Mouse (Mus musculus) stomach, postnatal 0 days (tissue): Measurements from ENCODE around the gene Atp2a3. TPM values are rescaled to one million over a fixed set of nuclear protein-coding genes. Genes with fewer than 3 reads are reported as not detected.

Experiments
- ATAC-seq: fragments of 200-750 bp; cut with Nextera tagmentation; 2 replicates; pipeline ENCODE4 v1.8.0; 2017; ENCODE audit not compliant: low FRiP score, low TSS enrichment
- DNase-seq: peaks from one replicate; pipeline ENCODE4 v3.0.0-alpha.2; 2016; ENCODE audit warnings: low spot score
- H3K27ac ChIP-seq: fragments of 300-500 bp; sonication (generic); replicated peaks from 2 replicates; pipeline ENCODE4 v1.5.1; 2014; ENCODE audit warnings: mild to moderate bottlenecking, control low read depth
- H3K27me3 ChIP-seq: fragments of 300-500 bp; sonication (generic); 2 replicates; pipeline ENCODE4 v1.6.1; 2014; ENCODE audit warnings: low read length; ENCODE audit not compliant: control insufficient read depth, insufficient read depth
- H3K36me3 ChIP-seq: fragments of 300-500 bp; sonication (generic); 2 replicates; pipeline ENCODE4 v1.6.1; 2014; ENCODE audit warnings: low read length, mixed read lengths; ENCODE audit not compliant: control insufficient read depth, insufficient read depth
- H3K4me1 ChIP-seq: fragments of 300-500 bp; sonication (generic); replicated peaks from 2 replicates; pipeline ENCODE4 v1.6.1; 2014; ENCODE audit warnings: antibody characterized with exemption; ENCODE audit not compliant: control insufficient read depth, insufficient read depth
- H3K4me2 ChIP-seq: fragments of 300-500 bp; sonication (generic); replicated peaks from 2 replicates; pipeline ENCODE4 v1.6.1; 2014; ENCODE audit warnings: low read depth, mild to moderate bottlenecking, control low read depth, moderate library complexity
- H3K4me3 ChIP-seq: fragments of 300-500 bp; sonication (generic); 2 replicates; pipeline ENCODE4 v1.5.1; 2014; ENCODE audit warnings: low read depth, low read length, control low read depth
- H3K9ac ChIP-seq: fragments of 300-500 bp; sonication (generic); 2 replicates; pipeline ENCODE4 v1.6.1; 2014; ENCODE audit warnings: mild to moderate bottlenecking, low read length, control low read depth, mixed read lengths
- H3K9me3 ChIP-seq: fragments of 300-500 bp; sonication (generic); 2 replicates; pipeline ENCODE4 v1.6.1; 2016; ENCODE audit warnings: low read length; ENCODE audit not compliant: control insufficient read depth
- CTCF ChIP-seq: IDR thresholded peaks from 2 replicates; pipeline ENCODE4 v1.5.1; 2016; ENCODE audit warnings: antibody characterized with exemption, low read depth, mild to moderate bottlenecking, moderate library complexity
- EP300 ChIP-seq: optimal IDR thresholded peaks from 2 replicates; pipeline ENCODE3; 2016; ENCODE audit warnings: antibody characterized with exemption
- WGBS: fragments of 180-500 bp; shearing (Covaris S2); extraction: QIAGEN DNeasy Blood & Tissue Kit; methylation state at CpG from one replicate; pipeline ENCODE4 v1.1.7; 2014; 5-methylcytosine and 5-hydroxymethylcytosine counted together
- polyA plus RNA-seq: library from polyadenylated mRNA; unstranded; fragments of >200 nt; fragmentation: Nextera tagmentation; extraction: Ambion mirVana; gene quantifications from 2 replicates; pipeline ENCODE4 v1.2.1, GENCODE M21; 2015

The Atp2a3 gene
- polyA plus RNA-seq, 1 experiment from 2014 or later = 19.6 TPM

DNA sequence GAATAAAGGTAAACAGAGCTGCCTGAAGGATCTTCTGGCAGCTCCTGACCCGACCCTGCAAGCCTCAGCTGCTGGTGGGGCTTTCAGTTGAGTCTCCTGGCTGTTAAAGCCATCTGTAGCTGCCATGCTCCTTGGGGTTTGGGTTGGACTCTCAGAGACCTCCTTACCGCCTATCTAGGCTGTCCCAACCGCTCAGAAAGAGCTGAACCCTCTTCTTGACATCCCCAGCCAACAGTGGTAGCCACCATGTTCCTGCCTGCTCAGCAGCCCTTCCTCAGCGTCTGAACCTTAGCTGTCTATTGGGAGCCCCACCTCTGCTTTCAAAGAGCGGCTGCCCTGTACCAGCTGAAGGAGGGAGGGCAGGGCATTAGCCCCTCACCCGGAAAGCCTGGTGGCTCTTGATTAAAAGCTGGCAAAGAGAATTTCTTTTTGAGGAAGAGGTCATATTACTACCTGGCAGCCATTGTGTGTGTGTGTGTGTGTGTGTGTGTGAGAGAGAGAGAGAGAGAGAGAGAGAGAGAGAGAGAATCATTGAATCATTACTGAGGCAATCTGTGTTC, 14.3 kb upstream of the Atp2a3 start:
- Histone ChIP-seq H3K4me3 (no peak overlapping the region), H3K27me3 (no peaks in the 10 kb centered on the region), H3K4me1 (peaks cover 9% of the 10 kb centered on the region; the same call in 1 of the 2 replicates), H3K4me2 (no peak overlapping the region), H3K9ac (no peak overlapping the region), H3K27ac (peak overlapping the region; percentile 53; the same call in 1 of the 2 replicates), H3K36me3 (no peaks in the 10 kb centered on the region), H3K9me3 (no peaks in the 10 kb centered on the region)
- TF ChIP-seq EP300 = no peak
- TF ChIP-seq CTCF = no peak
- ATAC-seq = no peak
- WGBS = 32% methylated on average over 6 of the region's 6 CpGs
- DNase-seq = no peak

DNA sequence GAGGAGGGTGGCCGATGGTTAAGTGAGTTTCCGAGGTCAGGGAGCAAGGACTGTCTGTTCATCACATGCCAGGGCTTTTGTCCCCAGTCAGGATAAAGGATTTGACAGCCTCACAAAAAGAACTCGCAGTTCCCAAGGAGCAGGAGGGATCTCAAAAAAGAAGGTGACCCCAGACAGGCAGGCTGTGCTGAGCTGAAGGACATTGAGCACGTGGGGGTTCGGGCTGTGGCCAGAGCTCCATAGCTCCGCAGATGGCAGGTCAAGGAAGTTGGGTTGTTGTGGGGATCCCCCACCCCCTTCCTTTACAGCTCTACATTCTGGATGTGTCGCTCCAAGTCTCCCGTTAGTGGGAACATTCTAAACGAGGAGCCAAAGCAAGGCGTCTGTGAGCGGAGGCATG, 13.1 kb upstream of the Atp2a3 start:
- Histone ChIP-seq H3K9me3 (no peaks in the 10 kb centered on the region), H3K27ac (no peak overlapping the region), H3K4me1 (peaks cover 16% of the 10 kb centered on the region), H3K27me3 (no peaks in the 10 kb centered on the region), H3K4me3 (no peak overlapping the region), H3K9ac (no peak overlapping the region), H3K36me3 (no peaks in the 10 kb centered on the region), H3K4me2 (no peak overlapping the region)
- ATAC-seq = no peak
- TF ChIP-seq EP300 (no peak), CTCF (no peak)
- WGBS = 78% methylated on average over 11 of the region's 11 CpGs
- no peak for DNase-seq

DNA sequence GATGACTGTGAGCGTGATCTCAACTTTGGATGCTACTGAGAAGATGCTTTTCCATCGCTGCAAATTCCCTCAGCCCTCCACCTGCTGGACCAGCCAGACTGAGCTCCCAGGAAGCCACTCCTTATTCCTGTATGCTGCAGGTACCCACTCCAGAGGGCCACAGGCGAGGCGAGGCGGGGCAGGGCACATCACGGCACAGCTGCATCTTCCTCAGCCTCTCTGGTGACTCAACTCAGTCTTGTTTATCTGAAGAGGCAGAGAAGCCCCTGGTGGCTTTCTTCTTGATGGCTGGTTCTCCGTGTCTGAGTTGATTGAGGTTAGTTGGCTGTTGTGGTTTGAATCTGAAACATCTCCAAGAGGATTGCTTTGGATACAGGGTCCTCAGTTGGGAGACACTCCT, 12.7 kb upstream of the Atp2a3 start:
- WGBS = 55% methylated on average over 7 of the region's 7 CpGs
- H3K27me3 ChIP-seq = no peaks in the 10 kb centered on the region
- no peak for DNase-seq
- H3K4me2 ChIP-seq = no peak overlapping the region
- H3K36me3 ChIP-seq = no peaks in the 10 kb centered on the region
- H3K4me3 ChIP-seq = no peak overlapping the region
- H3K9ac ChIP-seq = no peak overlapping the region
- H3K27ac ChIP-seq = no peak overlapping the region
- no peak for ATAC-seq
- TF ChIP-seq EP300 = no peak
- no peak for TF ChIP-seq CTCF
- no peaks in the 10 kb centered on the region for H3K9me3 ChIP-seq
- peaks cover 18% of the 10 kb centered on the region for H3K4me1 ChIP-seq

DNA sequence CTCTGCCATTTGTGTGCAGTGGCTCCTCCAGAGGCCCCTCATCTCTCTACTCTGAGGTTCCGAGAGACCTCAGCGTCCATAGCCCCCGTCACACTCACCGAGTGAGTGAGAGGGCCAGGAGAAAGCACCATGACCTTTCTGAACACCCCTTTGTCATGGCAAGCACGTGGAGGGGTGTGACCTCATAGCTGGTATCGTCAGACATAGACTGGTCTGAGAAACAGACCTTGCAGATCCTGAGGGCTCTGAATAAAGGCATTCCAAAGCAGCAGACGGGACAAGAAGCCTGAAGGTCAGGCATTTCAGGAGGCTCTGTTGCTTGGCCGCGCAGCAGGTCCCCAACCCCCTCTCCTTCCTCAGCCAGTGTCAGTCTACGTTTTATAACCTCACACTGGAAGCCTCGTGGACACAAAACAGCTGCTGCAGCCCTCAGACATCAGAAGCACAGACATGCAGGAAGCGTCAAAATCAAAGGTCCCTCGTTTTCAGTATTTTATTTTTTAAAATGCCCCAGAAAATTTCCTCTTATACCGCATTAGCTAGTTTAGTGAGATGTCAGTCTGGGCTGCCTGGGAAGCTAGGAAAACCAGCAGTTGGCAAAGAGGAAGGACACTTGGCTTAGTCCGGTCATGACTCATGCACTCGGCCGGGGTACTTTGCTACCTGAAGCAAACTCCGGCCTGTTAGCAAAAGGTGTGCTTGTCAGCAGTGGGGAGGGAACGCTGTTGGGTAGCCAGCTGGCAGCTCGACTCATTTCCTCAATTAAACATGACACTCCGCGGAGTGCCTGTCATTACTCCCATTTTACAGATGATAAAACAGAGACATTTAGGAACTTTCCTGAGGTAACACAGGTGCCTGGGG, 9.6 kb upstream of the Atp2a3 start:
- Histone ChIP-seq H3K9ac (no peak overlapping the region), H3K36me3 (no peaks in the 10 kb centered on the region), H3K27ac (peak overlapping the region; percentile 82), H3K9me3 (no peaks in the 10 kb centered on the region), H3K4me3 (no peak overlapping the region), H3K27me3 (no peaks in the 10 kb centered on the region), H3K4me1 (peaks cover 25% of the 10 kb centered on the region), H3K4me2 (no peak overlapping the region)
- TF ChIP-seq CTCF (no peak), EP300 (no peak)
- WGBS = 33% methylated on average over 22 of the region's 22 CpGs
- peak; percentile 69 for ATAC-seq
- peak; percentile 70 for DNase-seq

DNA sequence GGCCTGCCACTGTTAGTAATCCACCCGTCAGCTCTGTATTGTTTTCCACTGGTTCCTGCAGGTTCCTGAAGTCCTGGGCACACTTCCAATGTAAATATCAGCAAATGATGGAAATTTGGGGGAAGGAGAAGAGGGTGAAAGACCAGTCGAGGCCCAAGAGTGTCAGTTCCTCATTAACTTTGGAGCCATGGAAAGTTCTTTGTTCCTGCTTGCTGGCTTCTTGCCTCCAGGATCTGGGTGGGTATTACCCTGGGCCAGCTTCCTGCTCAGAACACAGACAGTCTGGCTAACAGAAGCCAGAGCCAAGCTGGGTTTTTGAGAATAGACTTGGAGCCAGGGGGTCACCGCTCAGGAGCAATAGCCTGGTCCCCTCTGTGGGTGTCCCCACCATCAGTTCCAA, 8.7 kb upstream of the Atp2a3 start:
- DNase-seq (no peak), ATAC-seq (peak; percentile 52)
- peak overlapping the region; percentile 82 for H3K27ac ChIP-seq
- H3K9me3 ChIP-seq = no peaks in the 10 kb centered on the region
- no peaks in the 10 kb centered on the region for H3K36me3 ChIP-seq
- TF ChIP-seq EP300 (no peak), CTCF (no peak)
- peaks cover 21% of the 10 kb centered on the region for H3K4me1 ChIP-seq
- no peaks in the 10 kb centered on the region for H3K27me3 ChIP-seq
- no peak overlapping the region for H3K4me3 ChIP-seq
- H3K9ac ChIP-seq = no peak overlapping the region
- WGBS = 35% methylated on average over 3 of the region's 3 CpGs
- no peak overlapping the region for H3K4me2 ChIP-seq

DNA sequence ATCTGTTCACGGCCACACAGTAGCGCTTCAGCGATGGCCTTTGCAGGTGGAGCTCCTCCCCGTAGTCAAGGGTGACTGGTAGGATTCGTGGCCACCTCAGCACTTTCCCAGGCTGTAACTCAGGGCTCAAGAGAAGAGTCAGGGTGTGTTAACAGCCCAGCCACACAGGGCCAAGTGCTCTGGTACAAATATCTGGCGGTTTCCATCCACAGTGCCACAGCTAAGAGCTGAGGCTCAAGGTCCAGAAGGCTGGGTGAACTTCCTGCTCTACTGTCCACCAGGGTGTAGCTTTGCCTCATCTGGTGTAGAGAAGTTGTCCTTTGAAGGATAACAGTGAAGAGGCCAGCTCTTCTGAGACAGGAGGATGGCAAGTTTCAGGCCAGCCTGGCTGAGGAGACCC, 8.3 kb upstream of the Atp2a3 start:
- Histone ChIP-seq H3K4me3 (no peak overlapping the region), H3K36me3 (no peaks in the 10 kb centered on the region), H3K4me2 (no peak overlapping the region), H3K9me3 (no peaks in the 10 kb centered on the region), H3K27me3 (no peaks in the 10 kb centered on the region), H3K9ac (no peak overlapping the region), H3K27ac (peak overlapping the region; percentile 82), H3K4me1 (peaks cover 21% of the 10 kb centered on the region)
- 60% methylated on average over 6 of the region's 6 CpGs for WGBS
- ATAC-seq (peak; percentile 50; the same call in 1 of the 2 replicates), DNase-seq (no peak)
- TF ChIP-seq EP300 = no peak
- peak; percentile 30; the same call in 1 of the 2 replicates for TF ChIP-seq CTCF
